Mouse (Mus musculus) testis, postnatal 10 days (tissue): Measurements from ENCODE around the gene Ppm1l.
"Not testable (repeated sequence)": the region's sequence is repeated elsewhere in the genome, so short reads cannot be mapped to it uniquely, and the experiment has no call there.

Experiments used
- DNase-seq: peaks from one replicate; pipeline ENCODE4 v3.0.0; 2021; ENCODE audit warnings: low spot score

Ppm1l gene

DNA sequence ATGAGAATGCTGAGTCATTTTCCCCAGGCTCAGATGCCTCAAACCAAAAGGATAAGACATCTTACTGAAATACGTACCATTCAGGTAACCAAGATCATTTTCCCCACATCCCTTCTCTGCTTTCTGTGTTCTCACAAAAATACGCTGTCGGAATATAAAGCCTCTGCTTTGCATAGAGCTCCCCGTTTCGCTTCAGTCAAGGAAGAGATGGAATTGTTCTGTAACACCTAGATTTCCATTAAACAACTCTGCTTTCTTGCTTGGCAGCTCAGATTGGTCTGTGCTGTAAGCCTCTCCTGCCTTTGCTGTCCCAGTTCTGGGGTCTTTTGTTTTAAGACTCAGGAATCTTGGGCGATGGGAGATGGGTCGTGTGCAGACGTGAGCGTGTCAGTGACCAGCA lies 51.3 kb downstream of the Ppm1l start:
- DNase-seq, result no peak

DNA sequence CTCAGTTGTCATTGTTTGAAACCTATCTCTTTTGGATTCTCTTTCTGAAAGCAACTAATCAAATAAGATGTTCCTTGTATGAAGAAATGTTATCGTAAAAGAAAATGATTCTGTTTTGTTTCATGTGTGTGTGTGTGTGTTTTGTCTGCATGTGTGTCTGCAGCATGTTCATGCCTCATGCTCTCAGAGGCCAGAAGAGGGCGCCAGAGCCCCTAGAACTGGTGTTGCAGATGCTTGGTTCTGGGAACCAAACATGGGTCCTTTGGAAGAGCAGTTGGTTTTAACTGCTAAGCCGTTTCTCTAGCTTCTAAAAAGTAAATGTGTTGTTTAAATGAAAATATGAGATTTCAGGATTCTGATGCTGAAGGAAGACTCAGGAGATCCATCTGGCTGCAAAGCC lies 56.1 kb downstream of the Ppm1l start:
- no peak for DNase-seq

DNA sequence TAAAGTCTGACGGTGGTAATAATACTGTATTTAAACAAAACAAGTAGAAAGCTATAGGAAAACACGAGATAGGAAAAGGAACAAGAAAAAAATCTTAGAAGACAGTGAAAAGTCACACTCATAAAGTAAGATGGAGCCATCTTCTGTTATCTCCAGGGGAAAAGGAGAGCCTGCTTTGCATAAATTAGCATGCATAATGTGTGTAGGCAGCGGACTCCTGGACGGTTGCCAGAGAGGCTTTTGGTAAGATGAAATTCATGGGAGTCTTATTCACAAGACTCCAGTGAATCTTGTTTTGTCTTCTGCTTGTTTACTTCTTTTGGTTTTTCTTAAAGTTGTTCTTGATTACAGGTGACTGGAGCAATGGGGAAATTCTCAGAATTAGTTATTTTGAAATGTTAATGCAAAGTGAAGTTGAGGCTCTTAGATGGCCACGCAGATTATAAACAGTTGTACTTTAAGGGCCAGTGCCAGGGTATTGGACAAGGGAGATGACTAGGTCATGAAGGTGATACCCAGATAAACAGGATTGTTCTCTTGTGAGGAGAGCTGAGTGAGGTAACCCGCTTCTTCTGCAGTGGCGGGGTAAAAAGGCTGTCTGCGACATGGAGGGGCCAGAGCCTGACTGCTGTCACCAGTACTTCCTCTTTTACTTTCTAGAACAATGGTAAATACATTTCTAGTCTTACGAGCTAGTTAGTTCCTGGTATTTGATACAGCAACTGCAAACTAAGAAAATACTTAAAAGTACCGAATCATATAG lies 57.1 kb downstream of the Ppm1l start:
- peak; percentile 50 for DNase-seq

DNA sequence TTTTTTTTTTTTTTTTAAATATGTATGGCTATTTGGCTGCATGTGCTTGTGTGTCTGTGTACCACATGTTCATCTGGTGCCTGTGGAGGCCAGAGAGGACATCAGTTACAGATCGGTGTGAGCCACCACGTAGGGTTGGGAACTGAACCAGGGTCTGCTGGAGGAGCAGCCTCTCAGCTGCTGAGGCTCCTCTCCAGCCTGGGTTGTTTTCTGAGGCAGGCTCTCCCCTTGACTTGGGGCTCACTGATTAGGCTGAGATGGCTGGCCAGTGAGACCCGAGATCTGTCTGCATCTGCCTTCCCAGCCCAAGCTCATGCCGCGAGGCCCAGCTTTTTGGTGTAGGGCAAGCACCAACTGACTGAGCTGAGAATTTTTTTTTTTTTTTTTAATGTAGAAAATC lies 57.9 kb downstream of the Ppm1l start:
- no peak for DNase-seq

DNA sequence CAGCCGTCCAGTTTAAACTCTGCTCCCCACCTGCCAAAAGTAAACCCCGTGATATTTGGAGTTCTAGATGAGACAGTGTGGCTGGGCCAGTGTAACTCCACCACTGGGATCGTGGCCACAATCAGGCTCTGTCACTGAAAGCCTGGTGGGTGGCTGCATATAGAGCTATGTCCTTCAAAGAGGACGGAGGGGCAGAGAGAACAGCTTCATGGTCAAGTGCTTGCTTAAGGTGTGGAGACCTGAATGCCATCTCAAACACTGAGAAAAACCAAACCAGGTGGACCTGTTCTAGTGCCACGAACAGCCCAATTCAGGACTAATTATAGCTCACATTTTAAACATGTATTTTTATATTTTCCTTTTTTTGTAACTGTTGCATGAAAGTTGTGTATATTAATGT lies 58.3 kb downstream of the Ppm1l start:
- no peak for DNase-seq

DNA sequence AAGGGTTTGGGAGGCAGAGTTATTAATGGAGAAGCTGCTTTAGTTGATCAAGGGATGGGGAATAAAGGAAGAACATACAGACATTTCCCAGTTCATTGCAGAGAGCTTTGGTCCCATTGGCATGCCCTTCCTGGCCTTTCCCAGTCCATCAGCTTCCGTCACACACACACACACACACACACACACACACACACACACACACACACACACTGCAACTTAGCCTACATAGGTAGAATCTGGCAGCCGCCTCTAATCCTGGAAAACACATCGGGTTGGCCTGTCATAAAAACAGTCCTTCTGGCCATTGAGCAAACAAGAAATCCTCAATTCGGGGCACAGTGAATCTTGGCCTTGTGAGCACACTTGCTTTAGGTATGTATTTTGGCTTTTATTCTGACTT lies 64.6 kb downstream of the Ppm1l start:
- DNase-seq, result no peak

DNA sequence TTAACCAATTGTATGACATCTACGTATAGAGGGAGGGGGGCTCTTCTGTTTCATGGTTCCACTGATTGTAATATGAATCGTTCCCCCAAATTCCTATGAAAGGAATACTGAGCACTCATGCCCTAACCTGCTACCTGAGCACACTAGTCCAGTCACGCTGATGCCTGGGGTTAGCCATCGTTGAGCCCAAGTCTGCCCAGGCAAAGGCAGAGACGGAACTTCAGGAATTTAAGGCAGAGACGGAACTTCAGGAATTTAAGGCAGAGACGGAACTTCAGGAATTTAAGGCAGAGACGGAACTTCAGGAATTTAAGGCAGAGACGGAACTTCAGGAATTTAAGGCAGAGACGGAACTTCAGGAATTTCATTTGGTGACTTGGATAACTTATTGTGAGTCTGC lies 75.2 kb downstream of the Ppm1l start:
- DNase-seq, result not testable (repeated sequence)

DNA sequence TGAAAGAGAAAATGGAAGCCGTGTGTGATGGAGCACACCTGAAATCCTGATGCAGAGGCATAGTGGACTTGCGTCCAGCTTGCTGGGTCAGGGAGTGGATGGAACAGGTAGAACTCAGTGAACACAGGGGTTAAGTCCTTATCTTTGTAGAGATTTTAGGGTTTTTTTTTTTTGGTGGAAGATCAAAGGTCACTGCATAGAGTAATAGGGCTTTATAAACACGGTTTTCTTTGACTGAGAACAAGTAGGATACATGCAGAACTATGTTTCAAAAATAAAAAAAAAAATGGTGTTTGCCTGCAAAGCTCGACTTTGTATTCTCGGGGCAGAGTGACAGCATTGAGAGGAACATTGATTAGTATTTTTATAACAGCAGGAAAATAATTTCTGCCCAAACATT lies 75.6 kb downstream of the Ppm1l start:
- DNase-seq, result no peak

DNA sequence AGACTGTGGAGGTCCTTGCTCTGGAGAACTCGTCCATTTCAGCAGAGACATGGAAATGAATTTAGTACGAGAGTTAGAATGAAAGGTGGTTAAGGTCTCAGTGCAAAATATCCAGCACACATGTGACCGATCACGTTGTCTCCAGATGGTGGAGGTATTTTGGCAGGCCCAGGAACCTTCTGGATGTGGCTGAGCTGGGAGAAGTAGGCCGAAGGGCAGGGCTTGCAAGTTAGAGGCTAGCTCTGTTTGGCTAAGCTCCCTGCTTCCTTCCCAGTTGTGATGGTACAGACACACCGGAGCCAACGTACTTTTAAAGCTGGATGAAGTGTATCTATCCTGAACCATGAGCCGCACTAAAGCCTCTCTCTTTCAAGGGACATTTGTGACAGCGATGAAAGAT lies 76.4 kb downstream of the Ppm1l start:
- no peak for DNase-seq

DNA sequence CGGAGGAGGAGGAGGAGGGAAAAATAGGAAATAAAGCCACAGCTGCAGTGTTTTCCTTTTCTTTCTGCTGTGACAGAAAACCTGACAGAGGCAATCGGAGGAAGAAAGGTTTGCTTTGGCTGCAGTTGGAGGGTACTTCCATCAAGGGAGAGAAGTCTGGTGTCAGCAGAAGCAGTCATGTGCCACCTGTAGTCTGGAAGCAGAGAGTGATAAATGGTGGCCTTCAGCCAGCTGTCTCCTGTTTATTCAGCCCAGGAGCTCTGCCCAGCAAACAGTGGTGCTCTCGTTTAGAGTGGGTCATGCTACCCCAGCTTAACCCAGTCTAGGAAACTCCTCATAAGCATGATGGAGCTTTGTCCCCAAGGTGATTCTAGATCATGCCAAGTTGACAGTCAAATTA lies 77.3 kb downstream of the Ppm1l start:
- DNase-seq, result no peak

DNA sequence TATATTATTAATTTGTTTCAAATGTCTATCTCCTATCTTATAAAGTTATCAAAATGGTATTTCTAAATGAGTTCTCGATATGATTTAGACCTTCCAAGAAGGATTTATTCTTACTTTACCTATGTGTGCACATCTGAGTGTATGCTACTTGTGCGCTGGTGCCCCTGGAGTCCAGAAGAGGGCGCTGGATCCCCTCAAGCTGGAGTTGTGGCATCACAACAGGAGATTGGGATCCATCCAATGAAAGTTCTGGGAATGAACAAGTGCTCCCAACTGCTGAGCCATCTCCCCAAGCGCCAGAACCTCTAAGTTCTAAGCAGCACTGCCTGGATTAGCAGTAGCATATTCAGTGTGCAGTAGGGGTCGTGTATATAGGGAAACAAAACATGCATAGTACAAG lies 78.4 kb downstream of the Ppm1l start:
- DNase-seq, result no peak

DNA sequence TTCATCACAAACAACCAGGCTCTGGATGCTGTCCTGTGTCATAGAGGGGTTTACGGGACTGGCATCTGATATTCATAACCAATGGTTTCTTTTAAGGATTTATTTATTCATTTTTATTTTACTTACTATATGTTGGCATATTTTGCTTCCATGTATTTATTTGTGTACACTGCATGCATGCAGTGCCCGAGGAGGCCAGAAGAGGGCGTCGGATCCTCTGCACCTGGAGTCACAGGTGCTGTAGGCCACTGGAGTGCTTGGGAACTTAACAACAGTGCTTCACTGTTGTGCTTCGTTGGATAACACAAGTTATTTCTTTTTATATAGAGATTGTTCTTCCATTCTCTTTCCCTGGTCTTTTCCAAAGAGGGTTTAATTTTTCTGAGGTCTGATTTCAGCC lies 81.1 kb downstream of the Ppm1l start:
- peak; percentile 49 for DNase-seq

DNA sequence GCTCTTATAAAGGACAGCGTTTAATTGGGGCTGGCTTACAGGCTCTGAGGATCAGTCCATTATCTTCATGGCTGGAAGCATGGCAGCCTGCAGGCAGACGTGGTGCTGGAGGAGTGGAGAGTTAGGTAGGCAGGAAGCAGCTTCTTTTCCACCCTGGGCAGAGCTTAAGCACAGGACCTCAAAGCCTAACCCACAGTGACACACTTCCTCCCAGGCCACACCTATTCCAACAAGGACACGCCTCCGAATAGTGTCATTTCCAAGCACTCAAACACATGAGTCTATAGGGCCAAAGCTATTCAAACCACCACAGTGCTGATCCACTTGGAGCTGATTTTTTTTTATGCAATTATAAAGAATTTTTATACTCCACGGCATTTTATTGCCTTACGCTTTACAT lies 82.7 kb downstream of the Ppm1l start:
- no peak for DNase-seq

DNA sequence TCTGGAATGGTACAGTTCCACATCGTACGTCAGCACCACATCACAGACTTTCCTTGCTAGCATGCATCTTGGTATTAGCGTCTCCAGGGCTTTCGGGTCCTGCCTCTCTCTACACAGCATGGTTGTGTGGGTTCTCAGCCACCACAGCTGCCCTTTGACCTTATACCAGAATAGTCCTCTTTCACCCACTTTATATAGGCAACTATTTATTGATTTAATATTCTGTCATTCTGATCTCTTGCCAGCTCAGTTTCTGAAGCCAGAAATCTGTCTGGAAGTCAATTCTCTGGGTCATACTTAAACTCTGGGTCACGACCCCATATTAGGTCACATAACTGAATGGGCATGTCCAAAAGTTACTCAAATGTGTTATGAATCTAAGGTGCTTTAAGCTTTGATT lies 86.5 kb downstream of the Ppm1l start:
- no peak for DNase-seq

DNA sequence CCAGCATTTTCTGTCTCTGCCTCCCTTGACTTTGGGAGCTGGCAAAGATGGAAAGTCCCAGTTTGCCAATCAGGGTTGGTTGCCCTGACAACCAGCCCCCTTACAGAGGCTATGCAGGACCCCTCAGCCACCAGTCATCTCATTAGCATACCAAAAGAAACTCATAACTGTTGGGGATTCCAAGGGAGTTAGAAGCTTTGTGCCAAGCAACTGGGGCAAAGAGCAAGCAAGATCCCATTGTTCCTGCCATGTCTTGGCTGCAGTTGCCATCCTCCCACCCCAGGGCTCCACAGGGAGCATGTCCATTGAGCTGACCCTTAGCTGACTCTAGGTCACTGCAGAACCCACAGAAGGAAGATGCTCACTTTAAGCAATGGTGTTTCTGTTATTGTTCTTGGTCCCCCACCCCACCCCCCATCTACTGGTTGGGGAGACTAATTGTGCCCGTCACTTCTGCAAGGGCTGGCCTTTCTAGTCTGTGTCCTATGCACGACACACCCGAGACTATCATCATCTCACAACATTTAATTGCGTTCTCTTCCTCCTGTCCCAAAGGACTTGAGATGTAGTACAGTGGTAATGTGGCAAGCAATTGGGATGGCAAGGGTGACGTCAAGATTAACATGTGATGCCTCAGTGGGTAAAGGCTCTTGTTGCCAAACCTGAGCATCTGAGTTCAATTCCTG lies 89.7 kb downstream of the Ppm1l start:
- no peak for DNase-seq

DNA sequence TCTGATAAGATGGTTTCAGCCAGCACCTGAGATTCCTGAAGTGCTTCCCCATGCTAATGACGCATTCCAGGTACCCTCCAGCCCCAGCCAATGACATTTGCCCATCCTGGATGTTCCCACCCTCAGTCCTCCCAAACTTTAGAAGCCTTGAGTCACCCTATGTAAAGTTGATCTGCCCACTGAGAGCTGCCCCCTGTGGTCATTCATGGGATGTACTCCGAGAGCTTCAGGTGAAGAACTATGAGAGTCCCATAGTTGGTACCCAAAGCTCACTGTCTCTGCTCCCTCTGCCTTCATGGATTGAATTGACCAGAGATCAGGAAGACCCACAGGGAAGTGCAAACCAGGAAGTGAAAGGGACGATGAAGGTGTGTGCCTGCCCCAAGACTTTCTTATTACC lies 91.4 kb downstream of the Ppm1l start:
- DNase-seq, result no peak

DNA sequence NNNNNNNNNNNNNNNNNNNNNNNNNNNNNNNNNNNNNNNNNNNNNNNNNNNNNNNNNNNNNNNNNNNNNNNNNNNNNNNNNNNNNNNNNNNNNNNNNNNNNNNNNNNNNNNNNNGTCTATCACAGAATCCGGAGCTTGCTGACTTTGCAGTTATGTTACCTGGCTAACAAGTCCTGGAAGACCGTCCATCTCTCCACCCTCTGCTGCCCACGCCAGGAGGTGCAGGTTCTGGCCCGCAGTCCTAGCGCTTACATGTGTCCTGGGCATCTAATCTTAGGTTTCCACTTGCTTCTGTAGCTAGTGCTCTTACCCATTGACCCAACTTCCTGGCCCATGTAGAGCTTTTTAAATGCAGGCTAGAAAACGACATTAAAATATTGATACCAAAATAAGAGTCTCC lies 99.5 kb downstream of the Ppm1l start:
- DNase-seq, result no peak

DNA sequence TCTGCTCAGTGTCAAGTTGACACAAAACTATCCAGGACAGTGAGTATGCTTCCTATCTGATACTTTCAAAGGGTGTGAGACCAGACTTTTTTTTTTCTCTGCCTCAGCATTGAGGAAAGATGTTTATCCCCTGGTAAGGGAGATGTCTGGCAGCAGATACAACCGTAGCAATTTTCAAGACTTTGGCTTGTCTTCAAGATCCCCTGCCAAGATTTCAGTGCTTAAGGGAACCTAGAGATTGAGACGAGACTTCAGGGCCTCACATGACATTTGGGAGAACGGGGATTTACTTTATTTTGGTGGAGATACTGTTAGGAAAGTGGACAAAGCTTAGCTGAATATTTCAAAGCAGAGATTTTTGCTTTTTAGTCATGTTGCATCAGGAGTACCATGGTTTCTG lies 106.1 kb downstream of the Ppm1l start:
- no peak for DNase-seq

DNA sequence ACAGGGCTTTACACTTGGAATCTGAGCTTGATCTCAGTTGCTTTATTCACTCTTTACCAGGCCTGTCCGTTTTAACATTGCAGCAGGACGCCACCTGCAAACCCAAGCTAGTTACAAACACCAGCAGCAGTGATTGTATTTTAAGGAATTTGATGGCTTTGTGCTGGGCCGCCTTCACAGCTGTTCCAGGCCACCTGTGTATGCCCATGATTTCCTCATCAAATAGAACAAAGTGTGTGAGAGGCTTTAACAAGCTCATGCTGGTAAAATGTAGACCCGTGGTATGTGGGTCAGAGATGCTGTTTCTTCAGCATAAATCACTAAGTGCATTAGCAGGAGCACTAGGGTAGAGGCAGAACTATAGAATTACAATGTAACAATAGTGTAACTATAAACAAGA lies 106.7 kb downstream of the Ppm1l start:
- no peak for DNase-seq

DNA sequence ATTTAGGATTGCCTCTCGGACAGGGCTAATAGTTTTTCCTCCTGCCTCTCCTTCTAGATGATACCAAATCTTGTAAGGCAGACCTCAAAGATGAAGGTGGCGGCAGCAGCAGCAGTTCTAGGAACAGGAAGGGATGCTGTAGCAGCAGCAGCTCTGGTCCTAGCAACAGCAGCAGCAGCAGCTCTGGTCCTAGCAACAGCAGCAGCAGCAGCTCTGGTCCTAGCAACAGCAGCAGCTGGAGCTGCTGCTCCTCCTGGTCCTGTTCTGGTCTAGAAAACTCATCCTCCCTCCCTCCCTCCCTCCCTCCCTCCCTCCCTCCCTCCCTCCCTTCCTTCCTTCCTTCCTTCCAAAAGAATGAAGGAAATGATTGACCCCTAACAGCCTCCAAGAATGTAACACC lies 108.1 kb downstream of the Ppm1l start:
- not testable (repeated sequence) for DNase-seq

DNA sequence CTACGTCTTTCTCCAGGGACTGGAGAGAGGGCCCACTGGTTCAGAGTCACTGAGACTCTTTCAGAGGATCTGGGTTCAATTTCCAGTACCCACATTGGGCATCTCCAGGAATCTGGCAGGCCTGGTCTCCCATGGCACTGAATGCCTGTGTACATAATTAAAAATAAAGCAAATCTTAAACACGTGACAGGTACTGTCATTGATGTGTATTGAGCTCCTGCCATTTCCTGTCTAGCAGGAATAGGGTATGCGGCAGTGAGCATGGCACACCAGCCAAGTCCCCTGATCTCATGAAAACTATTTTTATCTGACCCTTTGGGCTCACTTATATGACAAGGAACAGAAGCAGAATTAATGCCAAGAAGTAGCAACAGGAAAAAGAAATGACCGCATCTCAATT lies 110.6 kb downstream of the Ppm1l start:
- DNase-seq, result no peak

DNA sequence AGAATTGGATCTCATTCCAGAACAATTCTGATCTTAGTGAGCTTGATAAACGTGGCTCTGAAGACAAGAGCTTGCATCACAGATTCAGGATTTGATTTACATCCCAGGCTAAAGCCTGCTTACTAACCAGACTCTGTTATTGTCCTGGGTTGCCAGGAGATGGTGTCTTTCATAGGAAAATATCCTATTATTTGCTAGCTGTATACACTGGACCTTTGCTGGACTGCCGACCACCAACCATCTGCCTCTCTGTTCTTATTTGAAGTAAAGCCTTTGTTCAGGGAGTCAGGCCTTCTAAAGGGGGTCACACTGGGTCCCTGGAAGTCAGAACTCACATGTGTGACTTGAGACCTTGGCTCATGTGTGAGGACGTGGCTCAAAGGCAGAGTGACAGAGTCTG lies 111.6 kb downstream of the Ppm1l start:
- DNase-seq, result no peak

DNA sequence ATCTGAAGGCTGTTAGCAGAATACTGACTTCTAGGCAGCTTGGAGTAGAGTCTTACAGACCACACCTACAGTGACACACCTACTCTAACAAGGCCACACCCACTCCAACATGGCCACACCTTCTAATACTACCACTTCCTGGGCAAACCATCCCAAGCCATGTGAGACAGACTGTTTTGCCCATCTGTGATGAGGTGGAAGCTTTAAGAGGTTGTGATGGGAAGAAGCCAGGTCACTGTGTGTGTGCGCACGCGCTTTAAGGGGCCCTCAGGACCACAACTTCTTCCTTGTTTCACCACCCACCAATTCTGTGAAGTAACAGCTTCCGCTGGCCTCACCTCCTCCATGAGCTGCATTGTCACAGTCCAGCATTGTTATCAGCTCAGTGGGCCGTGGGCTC lies 112.7 kb downstream of the Ppm1l start:
- no peak for DNase-seq

DNA sequence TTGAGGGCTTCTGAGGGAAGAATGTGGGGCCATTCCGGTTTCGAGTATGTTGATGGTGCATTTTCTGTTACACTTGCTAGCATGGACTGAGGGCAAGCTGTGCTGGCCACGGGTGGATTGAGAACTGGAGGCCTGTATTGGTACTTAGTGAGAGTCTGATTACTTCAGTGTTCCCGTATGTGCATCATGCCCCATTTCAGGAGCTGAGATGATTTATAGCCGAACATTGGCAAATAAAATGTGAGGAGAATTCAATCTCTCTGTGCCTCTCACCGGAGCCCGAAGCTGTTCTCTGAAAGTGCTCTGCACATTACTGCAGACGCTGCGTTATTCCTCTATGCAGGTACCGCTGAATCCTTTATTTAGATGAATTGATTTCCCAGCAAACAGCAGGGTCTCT lies 116.9 kb downstream of the Ppm1l start:
- no peak for DNase-seq
